ENCODE assay signal across 11 mouse cellular contexts in genomic region chr2:75149562-75149961, GRCm38 (mm10).
A peak's percentile ranks its signal among the peaks of the same experiment; 100 is the strongest.
DNase-seq lines count a peak whose midpoint lies in the region; ATAC-seq and TF ChIP-seq lines count a peak whose summit lies in the region.
"Had no signal": no experiment of that assay in that cellular context is flagged by ENCODE, and none has a peak within 500 bp of the region (broad histone marks: within the 10 kb centered on the region; RNA-seq: fewer than 3 reads in every experiment).

No protein-coding gene starts in this region.

- no peak overlapping the region for H3K4me3 ChIP-seq in kidney, adult 2 months (ENCODE audit: insufficient read depth, low read depth, low read length)
- H3K4me3 ChIP-seq in embryonic facial prominence, embryonic 14.5 days (ENCODE audit: low read depth, low read length): no peak overlapping the region
- no peak overlapping the region for H3K4me3 ChIP-seq in intestine, postnatal 0 days (ENCODE audit: low read depth, low read length)

- WGBS in kidney, adult 2 months: 17% methylated on average over 12 of the region's 12 CpGs
- WGBS in embryonic facial prominence, embryonic 14.5 days: 34% methylated on average over 12 of the region's 12 CpGs
- WGBS in intestine, postnatal 0 days: 25% methylated on average over 12 of the region's 12 CpGs

- no peaks in the 10 kb centered on the region for H3K4me1 ChIP-seq in kidney, adult 2 months (ENCODE audit: control insufficient read depth, insufficient read depth, low read length)
- H3K4me1 ChIP-seq in embryonic facial prominence, embryonic 14.5 days (ENCODE audit: control insufficient read depth, insufficient read depth, low read length): no peaks in the 10 kb centered on the region
- H3K4me1 ChIP-seq in intestine, postnatal 0 days (replicated peaks; ENCODE audit: control insufficient read depth, insufficient read depth, low read length): no peaks in the 10 kb centered on the region
- H3K4me1 ChIP-seq: megakaryocyte, embryonic 14.5 days had no signal

- TF ChIP-seq POLR2A in kidney, adult 2 months (IDR thresholded peaks at IDR 0.05; ENCODE audit: low read depth, low read length): no peak

- no peaks in the 10 kb centered on the region for H3K9me3 ChIP-seq in embryonic facial prominence, embryonic 14.5 days (ENCODE audit: control insufficient read depth, low read length)
- no peaks in the 10 kb centered on the region for H3K9me3 ChIP-seq in intestine, postnatal 0 days (ENCODE audit: control insufficient read depth)
- H3K9me3 ChIP-seq: megakaryocyte, embryonic 14.5 days had no signal

- DNase-seq in kidney, adult 2 months: peak; percentile 34
- no peak for DNase-seq in kidney, adult 18-20 months
- no peak for DNase-seq in embryonic facial prominence, embryonic 14.5 days (ENCODE audit: low spot score)
- peak; percentile 25 for DNase-seq in naive thymus-derived CD4-positive, alpha-beta T cell, adult 2 months (ENCODE audit: low read depth)
- DNase-seq in frontal cortex, postnatal 25 days (ENCODE audit: low spot score in 2 of 2): no peak
- no peak for DNase-seq in ovary, postnatal 36 days (ENCODE audit: low spot score)
- DNase-seq: cerebellum, adult 11 months; spleen, adult 18-20 months had no signal

- ATAC-seq in embryonic facial prominence, embryonic 14.5 days (ENCODE audit: low read depth): no peak
- ATAC-seq in intestine, postnatal 0 days: no peak
- no peak for ATAC-seq in cerebellum, adult (ENCODE audit: insufficient number of reproducible peaks, low FRiP score, low TSS enrichment)

- no peak for TF ChIP-seq CTCF in kidney, adult 2 months (conservative IDR thresholded peaks at IDR 0.05; ENCODE audit: insufficient read depth, insufficient read length, low read depth, low read length)
- TF ChIP-seq CTCF in intestine, postnatal 0 days (IDR thresholded peaks at IDR 0.05; ENCODE audit: low read depth): no peak

- peak overlapping the region; percentile 21; the same call in 1 of the 2 replicates for H3K4me2 ChIP-seq in embryonic facial prominence, embryonic 14.5 days (ENCODE audit: low read depth, low read length)
- H3K4me2 ChIP-seq in intestine, postnatal 0 days (replicated peaks; ENCODE audit: low read depth): peak overlapping the region; percentile 35

- H3K36me3 ChIP-seq in kidney, adult 2 months (ENCODE audit: control insufficient read depth, insufficient read depth, low read length): no peaks in the 10 kb centered on the region
- H3K36me3 ChIP-seq in embryonic facial prominence, embryonic 14.5 days (ENCODE audit: control insufficient read depth, insufficient read depth, low read length): no peaks in the 10 kb centered on the region
- no peaks in the 10 kb centered on the region for H3K36me3 ChIP-seq in intestine, postnatal 0 days (ENCODE audit: control insufficient read depth, insufficient read depth)

- no peak overlapping the region for H3K9ac ChIP-seq in embryonic facial prominence, embryonic 14.5 days (ENCODE audit: low read depth, low read length)
- H3K9ac ChIP-seq in intestine, postnatal 0 days (ENCODE audit: low read depth, low read length): no peak overlapping the region

- H3K27me3 ChIP-seq in kidney, adult 2 months (replicated peaks; ENCODE audit: control insufficient read depth, insufficient read depth, low read length): no peaks in the 10 kb centered on the region
- 0 out of 2 replicates have a peak, but pooled peaks cover 2% of the 10 kb centered on the region for H3K27me3 ChIP-seq in embryonic facial prominence, embryonic 14.5 days (replicated peaks; ENCODE audit: control insufficient read depth, insufficient read depth, low read length)
- H3K27me3 ChIP-seq in intestine, postnatal 0 days (replicated peaks; ENCODE audit: control insufficient read depth, insufficient read depth, low read length): 0 out of 2 replicates have a peak, but pooled peaks cover 3% of the 10 kb centered on the region

- no peak overlapping the region for H3K27ac ChIP-seq in kidney, adult 2 months (ENCODE audit: insufficient read depth, low read depth, low read length)
- no peak overlapping the region for H3K27ac ChIP-seq in embryonic facial prominence, embryonic 14.5 days (replicated peaks; ENCODE audit: low read depth, low read length)
- H3K27ac ChIP-seq in intestine, postnatal 0 days (ENCODE audit: low read depth, low read length): no peak overlapping the region

Comparison
In these comparisons a context has a peak if more than half of its experiments do, and no peak if none do; other contexts are left out.
1. DNase-seq: peak in kidney, adult 2 months (single experiment) and naive thymus-derived CD4-positive, alpha-beta T cell, adult 2 months (single experiment); none in kidney, adult 18-20 months (single experiment), embryonic facial prominence, embryonic 14.5 days (single experiment), frontal cortex, postnatal 25 days (0 of 2) and ovary, postnatal 36 days (single experiment).